Mouse (Mus musculus) liver, postnatal 0 days (tissue): ENCODE measurements around the gene Otub1.

Source experiments
- CTCF ChIP-seq: sonication (generic); IDR thresholded peaks from 2 replicates; pipeline ENCODE4 v1.5.1; 2016; ENCODE audit warnings: antibody characterized with exemption, low read depth
- EP300 ChIP-seq: IDR thresholded peaks from 2 replicates; pipeline ENCODE4 v1.6.1; 2016; ENCODE audit warnings: antibody characterized with exemption, low read depth, mild to moderate bottlenecking

DNA sequence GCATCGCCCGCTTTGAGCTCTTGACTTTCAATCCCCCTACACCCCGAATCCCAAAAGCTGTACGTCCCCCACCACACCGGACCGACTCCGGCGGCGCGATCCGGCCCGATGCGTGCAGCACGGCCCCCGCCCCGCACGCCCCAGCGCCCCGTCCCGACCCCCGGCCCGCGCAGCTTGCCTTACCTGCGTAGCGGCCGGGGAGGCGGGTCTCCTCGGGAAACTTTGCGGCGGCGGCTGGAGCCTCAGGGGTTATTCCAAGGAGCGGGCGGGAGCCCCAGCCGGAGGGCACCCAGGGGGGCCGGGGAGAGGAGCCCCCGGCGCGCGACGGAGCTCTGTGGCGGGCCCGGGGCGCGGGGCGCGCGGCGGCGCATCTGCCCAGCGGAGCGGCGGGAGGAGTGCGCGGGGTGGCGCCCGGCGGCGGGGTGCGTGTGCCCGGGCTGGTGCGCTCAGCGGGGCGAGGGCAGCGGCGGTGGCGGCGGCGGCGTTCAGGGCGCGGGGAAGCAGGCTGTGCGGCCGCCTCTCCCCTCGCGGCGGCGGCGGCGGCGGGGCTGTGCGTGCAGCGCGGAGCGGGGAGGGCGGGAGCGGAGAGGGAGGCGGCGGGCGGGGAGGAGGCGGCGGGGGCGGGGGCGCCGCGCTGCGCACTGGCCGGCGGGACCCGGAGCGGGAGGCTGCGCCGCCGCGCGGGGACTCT lies 40.5 kb downstream of the Otub1 start:
- TF ChIP-seq CTCF (no peak), EP300 (no peak)
